Mouse (Mus musculus): ENCODE results near the gene Sgsm3. TPM values are rescaled to one million over a fixed set of nuclear protein-coding genes. Genes with fewer than 3 reads are reported as not detected.
A peak's percentile ranks its signal among the peaks of the same experiment; 100 is the strongest.

The Sgsm3 gene
- polyA plus RNA-seq, 1 experiment = 20.0 TPM

DNA sequence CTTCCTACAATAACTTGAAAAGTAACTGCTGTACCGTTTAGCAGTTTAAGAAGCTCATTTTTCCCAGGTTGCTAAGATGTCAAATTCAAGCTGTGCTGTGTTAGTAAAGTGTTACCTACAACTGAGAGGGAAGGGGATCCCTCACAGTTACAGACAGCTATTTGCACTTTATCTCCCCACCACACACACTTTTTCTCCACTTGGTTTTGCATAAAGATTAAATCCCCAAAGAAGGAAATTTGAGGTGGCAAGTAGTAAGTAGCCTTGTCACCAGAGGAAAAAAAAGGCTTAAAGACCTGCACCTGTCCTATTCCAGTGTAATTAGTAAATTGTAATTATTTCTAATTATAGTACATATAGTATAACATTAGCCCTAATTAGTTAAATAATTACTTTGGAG is 19.5 kb downstream of the Sgsm3 start:
- H3K36me3 ChIP-seq (ENCODE audit: control insufficient read depth, insufficient read depth, low read length) = no peaks in the 10 kb centered on the region
- no peaks in the 10 kb centered on the region for H3K4me1 ChIP-seq (ENCODE audit: control insufficient read depth, insufficient read depth, low read length)
- TF ChIP-seq CTCF (conservative IDR thresholded peaks at IDR 0.05; ENCODE audit: insufficient read depth, insufficient read length, low read depth, low read length) = no peak
- no peak for TF ChIP-seq POLR2A (IDR thresholded peaks at IDR 0.05; ENCODE audit: low read depth, low read length)
- H3K27ac ChIP-seq (ENCODE audit: insufficient read depth, low read depth, low read length) = no peak overlapping the region
- WGBS = 41% methylated on average over 1 of the region's 1 CpGs
- no peak for DNase-seq
- no peaks in the 10 kb centered on the region for H3K27me3 ChIP-seq (replicated peaks; ENCODE audit: control insufficient read depth, insufficient read depth, low read length)
- no peak overlapping the region for H3K4me3 ChIP-seq (ENCODE audit: insufficient read depth, low read depth, low read length)

DNA sequence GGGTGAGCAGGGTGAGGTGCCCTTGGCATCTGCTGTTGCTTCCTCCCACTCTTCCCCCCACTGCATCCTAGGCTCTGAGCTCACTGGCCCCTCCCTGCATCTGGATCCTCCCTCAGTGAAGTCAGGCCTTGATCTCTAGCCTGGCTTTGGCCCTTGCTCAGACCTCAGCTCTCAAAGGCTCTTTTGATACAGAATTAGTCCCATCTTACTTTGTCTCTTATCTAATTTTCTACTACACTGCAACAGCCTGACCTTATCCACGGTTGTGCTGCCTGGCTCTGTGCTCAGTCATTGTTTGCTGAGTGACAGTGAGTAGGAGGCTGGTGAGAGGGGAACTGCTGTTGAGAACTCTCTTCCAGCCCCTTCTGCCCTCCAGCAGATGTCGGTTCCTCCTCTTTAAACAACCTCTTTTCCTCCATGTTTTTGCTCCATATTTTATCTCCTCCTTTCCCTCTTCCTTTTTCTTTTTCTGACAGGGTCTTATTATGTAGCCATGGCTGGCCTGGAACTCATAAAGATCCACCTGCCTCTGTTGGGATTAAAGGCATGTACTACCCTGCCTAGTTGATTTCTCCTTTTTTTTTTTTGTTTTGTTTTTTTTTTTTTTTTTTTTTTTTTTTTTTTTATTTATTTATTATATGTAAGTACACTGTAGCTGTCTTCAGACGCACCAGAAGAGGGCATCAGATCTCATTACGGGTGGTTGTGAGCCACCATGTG is 23.0 kb downstream of the Sgsm3 start:
- no peak for DNase-seq
- TF ChIP-seq POLR2A (IDR thresholded peaks at IDR 0.05; ENCODE audit: low read depth, low read length) = no peak
- no peak for TF ChIP-seq CTCF (conservative IDR thresholded peaks at IDR 0.05; ENCODE audit: insufficient read depth, insufficient read length, low read depth, low read length)
- Histone ChIP-seq H3K36me3 (ENCODE audit: control insufficient read depth, insufficient read depth, low read length) (no peaks in the 10 kb centered on the region; the same call in 1 of the 2 replicates), H3K4me1 (ENCODE audit: control insufficient read depth, insufficient read depth, low read length) (no peaks in the 10 kb centered on the region), H3K27ac (ENCODE audit: insufficient read depth, low read depth, low read length) (no peak overlapping the region), H3K4me3 (ENCODE audit: insufficient read depth, low read depth, low read length) (no peak overlapping the region), H3K27me3 (replicated peaks; ENCODE audit: control insufficient read depth, insufficient read depth, low read length) (no peaks in the 10 kb centered on the region)
- WGBS = 60% methylated on average over 3 of the region's 4 CpGs

DNA sequence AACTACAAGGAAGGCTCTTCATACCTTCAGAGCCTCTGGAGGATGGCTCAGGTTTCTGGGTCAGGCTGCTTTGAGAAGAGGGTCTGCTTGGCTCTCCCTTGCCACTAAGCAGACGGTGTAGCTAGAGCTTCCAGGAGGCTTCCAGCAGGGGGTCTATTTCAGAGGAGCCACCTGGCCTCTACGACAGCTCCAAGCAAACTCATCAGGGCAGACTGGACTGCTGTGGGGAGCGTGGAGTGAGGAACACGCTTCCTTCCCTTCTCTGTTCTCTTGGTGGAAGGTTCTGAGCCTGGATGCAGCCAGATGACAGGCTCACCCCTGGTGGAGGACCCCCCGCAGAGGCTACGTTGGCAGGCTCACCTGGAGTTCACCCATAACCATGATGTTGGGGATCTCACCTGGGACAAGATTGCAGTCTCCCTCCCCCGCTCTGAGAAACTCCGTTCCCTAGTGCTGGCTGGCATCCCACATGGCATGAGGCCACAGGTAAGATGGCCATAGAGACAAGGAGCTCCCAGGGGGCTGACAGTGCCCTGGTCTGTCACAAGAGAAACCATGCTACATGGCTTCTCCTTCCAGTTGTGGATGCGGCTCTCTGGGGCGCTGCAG is 28.7 kb downstream of the Sgsm3 start:
- Histone ChIP-seq H3K36me3 (ENCODE audit: control insufficient read depth, insufficient read depth, low read length) (no peaks in the 10 kb centered on the region; the same call in 1 of the 2 replicates), H3K27me3 (replicated peaks; ENCODE audit: control insufficient read depth, insufficient read depth, low read length) (no peaks in the 10 kb centered on the region), H3K27ac (ENCODE audit: insufficient read depth, low read depth, low read length) (no peak overlapping the region), H3K4me1 (ENCODE audit: control insufficient read depth, insufficient read depth, low read length) (no peaks in the 10 kb centered on the region), H3K4me3 (ENCODE audit: insufficient read depth, low read depth, low read length) (no peak overlapping the region)
- no peak for TF ChIP-seq POLR2A (IDR thresholded peaks at IDR 0.05; ENCODE audit: low read depth, low read length)
- no peak for DNase-seq
- WGBS = 82% methylated on average over 10 of the region's 10 CpGs

DNA sequence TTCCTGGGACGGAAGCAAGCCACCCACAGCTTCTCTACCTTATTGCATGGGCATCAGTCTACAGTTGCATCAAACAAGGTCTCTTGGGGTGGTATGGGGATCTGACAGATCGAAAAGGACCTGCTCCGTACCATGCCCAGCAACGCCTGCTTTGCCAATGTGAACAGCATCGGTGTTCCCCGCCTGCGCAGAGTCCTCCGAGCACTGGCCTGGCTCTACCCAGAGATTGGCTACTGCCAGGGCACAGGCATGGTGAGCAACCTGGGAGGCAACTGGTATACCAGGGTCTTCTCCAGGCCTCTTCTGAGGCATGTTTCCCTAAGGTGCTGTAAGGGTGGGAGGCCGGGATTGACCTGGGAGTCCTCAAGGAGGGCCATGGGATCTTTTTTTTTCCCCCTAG is 29.8 kb downstream of the Sgsm3 start:
- Histone ChIP-seq H3K27ac (ENCODE audit: insufficient read depth, low read depth, low read length) (no peak overlapping the region), H3K4me1 (ENCODE audit: control insufficient read depth, insufficient read depth, low read length) (no peaks in the 10 kb centered on the region), H3K27me3 (replicated peaks; ENCODE audit: control insufficient read depth, insufficient read depth, low read length) (no peaks in the 10 kb centered on the region), H3K36me3 (ENCODE audit: control insufficient read depth, insufficient read depth, low read length) (no peaks in the 10 kb centered on the region; the same call in 1 of the 2 replicates), H3K4me3 (ENCODE audit: insufficient read depth, low read depth, low read length) (no peak overlapping the region)
- TF ChIP-seq CTCF (conservative IDR thresholded peaks at IDR 0.05; ENCODE audit: insufficient read depth, insufficient read length, low read depth, low read length) (no peak), POLR2A (IDR thresholded peaks at IDR 0.05; ENCODE audit: low read depth, low read length) (no peak)
- 97% methylated on average over 9 of the region's 9 CpGs for WGBS
- DNase-seq = no peak

DNA sequence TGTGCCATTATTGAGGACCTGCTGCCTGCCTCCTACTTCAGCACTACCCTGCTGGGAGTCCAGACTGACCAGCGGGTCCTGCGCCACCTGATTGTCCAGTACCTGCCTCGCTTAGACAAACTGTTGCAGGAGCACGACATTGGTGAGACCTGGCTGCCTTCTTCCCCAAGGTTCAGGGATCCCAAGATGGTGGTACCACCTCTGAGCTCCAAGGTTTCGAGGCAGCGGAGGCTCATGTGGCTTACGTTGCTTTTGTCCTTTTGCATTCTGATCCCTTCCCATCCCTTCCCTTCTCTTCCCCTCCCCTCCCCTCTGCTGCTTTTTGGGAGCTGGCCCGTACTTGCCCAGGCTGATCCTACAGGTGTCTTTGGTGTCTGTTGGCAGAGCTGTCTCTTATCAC is 30.3 kb downstream of the Sgsm3 start:
- no peak for DNase-seq

DNA sequence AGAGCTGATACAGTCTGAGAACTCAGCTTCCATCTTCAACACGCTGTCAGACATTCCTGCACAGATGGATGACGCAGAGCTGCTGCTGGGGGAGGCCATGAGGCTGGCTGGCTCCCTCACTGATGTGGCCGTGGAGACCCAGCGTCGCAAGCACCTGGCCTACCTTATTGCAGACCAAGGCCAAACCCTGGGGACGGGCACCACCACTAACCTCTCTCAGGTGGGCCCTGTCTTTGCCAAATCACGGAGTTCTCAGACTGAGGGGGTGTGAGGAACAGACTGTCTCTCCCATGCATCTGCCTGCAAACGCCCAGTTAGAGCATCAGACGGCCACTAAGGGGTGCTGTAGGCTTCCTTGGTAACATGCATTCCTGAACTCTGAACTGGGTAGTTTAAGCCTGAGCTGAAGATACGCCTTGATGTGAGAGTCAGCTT is 31.1 kb downstream of the Sgsm3 start:
- Histone ChIP-seq H3K27me3 (replicated peaks; ENCODE audit: control insufficient read depth, insufficient read depth, low read length) (no peaks in the 10 kb centered on the region), H3K36me3 (ENCODE audit: control insufficient read depth, insufficient read depth, low read length) (no peaks in the 10 kb centered on the region), H3K27ac (ENCODE audit: insufficient read depth, low read depth, low read length) (no peak overlapping the region), H3K4me1 (ENCODE audit: control insufficient read depth, insufficient read depth, low read length) (no peaks in the 10 kb centered on the region), H3K4me3 (ENCODE audit: insufficient read depth, low read depth, low read length) (no peak overlapping the region)
- peak; percentile 33 for DNase-seq
- TF ChIP-seq POLR2A (IDR thresholded peaks at IDR 0.05; ENCODE audit: low read depth, low read length) (no peak), CTCF (conservative IDR thresholded peaks at IDR 0.05; ENCODE audit: insufficient read depth, insufficient read length, low read depth, low read length) (peak; percentile 53)
- 67% methylated on average over 10 of the region's 10 CpGs for WGBS

More for the DNA sequence above, 30.3 kb downstream of the Sgsm3 start:
- TF ChIP-seq POLR2A (IDR thresholded peaks at IDR 0.05; ENCODE audit: low read depth, low read length) (no peak), CTCF (conservative IDR thresholded peaks at IDR 0.05; ENCODE audit: insufficient read depth, insufficient read length, low read depth, low read length) (no peak)
- Histone ChIP-seq H3K4me1 (ENCODE audit: control insufficient read depth, insufficient read depth, low read length) (no peaks in the 10 kb centered on the region), H3K4me3 (ENCODE audit: insufficient read depth, low read depth, low read length) (no peak overlapping the region), H3K36me3 (ENCODE audit: control insufficient read depth, insufficient read depth, low read length) (no peaks in the 10 kb centered on the region; the same call in 1 of the 2 replicates), H3K27ac (ENCODE audit: insufficient read depth, low read depth, low read length) (no peak overlapping the region), H3K27me3 (replicated peaks; ENCODE audit: control insufficient read depth, insufficient read depth, low read length) (no peaks in the 10 kb centered on the region)
- WGBS = 91% methylated on average over 8 of the region's 8 CpGs

DNA sequence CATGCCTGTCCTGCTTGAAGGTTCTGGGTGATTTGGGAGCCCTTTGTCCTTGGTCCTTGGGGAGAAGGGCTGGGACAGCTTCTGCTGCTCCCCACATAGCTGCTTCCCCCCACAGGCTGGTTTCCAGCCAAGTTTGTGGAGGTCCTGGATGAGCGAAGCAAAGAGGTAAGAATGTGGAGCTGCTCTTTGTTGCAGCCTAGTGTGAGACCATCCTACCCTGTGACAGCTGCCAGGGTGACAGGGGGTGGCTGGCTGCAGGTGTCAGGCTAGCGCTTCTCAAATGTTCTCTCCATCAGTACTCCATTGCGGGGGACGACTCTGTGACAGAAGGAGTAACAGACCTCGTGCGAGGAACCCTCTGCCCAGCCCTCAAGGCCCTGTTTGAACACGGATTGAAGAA is 32.5 kb downstream of the Sgsm3 start:
- 72% methylated on average over 7 of the region's 7 CpGs for WGBS
- no peak for DNase-seq
- no peak for TF ChIP-seq CTCF (conservative IDR thresholded peaks at IDR 0.05; ENCODE audit: insufficient read depth, insufficient read length, low read depth, low read length)
- no peak for TF ChIP-seq POLR2A (IDR thresholded peaks at IDR 0.05; ENCODE audit: low read depth, low read length)
- Histone ChIP-seq H3K27me3 (replicated peaks; ENCODE audit: control insufficient read depth, insufficient read depth, low read length) (no peaks in the 10 kb centered on the region), H3K4me1 (ENCODE audit: control insufficient read depth, insufficient read depth, low read length) (no peaks in the 10 kb centered on the region), H3K36me3 (ENCODE audit: control insufficient read depth, insufficient read depth, low read length) (no peaks in the 10 kb centered on the region), H3K27ac (ENCODE audit: insufficient read depth, low read depth, low read length) (no peak overlapping the region), H3K4me3 (ENCODE audit: insufficient read depth, low read depth, low read length) (no peak overlapping the region)

Data from kidney, adult 2 months (tissue).